Mouse (Mus musculus): ENCODE measurements at regions not wholly inside any gene's neighbourhood (a gene's known extent, or its start where the extent isn't known, plus 50 kb on each side); places are given as distances from the start of the nearest gene placed in this dataset.

- no peak for DNase-seq (ENCODE audit: low spot score)
These were observed 107.7 kb downstream of the Far1 start for GRCm38 (mm10) chr7:113621316-113621715.

GRCm38 (mm10) chr7:113621898-113622510 lies 108.4 kb downstream of the Far1 start:
- no peak for DNase-seq (ENCODE audit: low spot score)

GRCm38 (mm10) chr7:113623296-113623695 lies 109.7 kb downstream of the Far1 start:
- no peak for DNase-seq (ENCODE audit: low spot score)

GRCm38 (mm10) chr7:113623962-113624361 lies 110.3 kb downstream of the Far1 start:
- no peak for DNase-seq (ENCODE audit: low spot score)

GRCm38 (mm10) chr7:113626734-113627133 lies 113.1 kb downstream of the Far1 start:
- no peak for DNase-seq (ENCODE audit: low spot score)

GRCm38 (mm10) chr7:113637011-113637600 lies 123.5 kb downstream of the Far1 start:
- DNase-seq (ENCODE audit: low spot score), result peak; percentile 91

GRCm38 (mm10) chr7:113638098-113638497 lies 124.5 kb downstream of the Far1 start:
- no peak for DNase-seq (ENCODE audit: low spot score)

- DNase-seq (ENCODE audit: low spot score), result peak; percentile 56
These were observed 123.3 kb upstream of the Spon1 start for GRCm38 (mm10) chr7:113642540-113642939.

GRCm38 (mm10) chr7:113650631-113651030 lies 115.2 kb upstream of the Spon1 start:
- DNase-seq (ENCODE audit: low spot score), result no peak

GRCm38 (mm10) chr7:113651696-113652095 lies 114.1 kb upstream of the Spon1 start:
- DNase-seq (ENCODE audit: low spot score), result no peak

- DNase-seq (ENCODE audit: low spot score), result no peak
These were observed 112.7 kb upstream of the Spon1 start for GRCm38 (mm10) chr7:113653130-113653529.

GRCm38 (mm10) chr7:113655336-113655735 lies 110.5 kb upstream of the Spon1 start:
- no peak for DNase-seq (ENCODE audit: low spot score)

- DNase-seq (ENCODE audit: low spot score), result no peak
These were observed 92.8 kb upstream of the Spon1 start for GRCm38 (mm10) chr7:113672779-113673595.

- no peak for DNase-seq (ENCODE audit: low spot score)
These were observed 92.2 kb upstream of the Spon1 start for GRCm38 (mm10) chr7:113673596-113673956.

GRCm38 (mm10) chr7:113682271-113682670 lies 83.5 kb upstream of the Spon1 start:
- DNase-seq (ENCODE audit: low spot score), result no peak

GRCm38 (mm10) chr7:113685349-113685748 lies 80.4 kb upstream of the Spon1 start:
- DNase-seq (ENCODE audit: low spot score), result peak; percentile 32

- DNase-seq (ENCODE audit: low spot score), result no peak
These were observed 79.3 kb upstream of the Spon1 start for GRCm38 (mm10) chr7:113686527-113686926.

- DNase-seq (ENCODE audit: low spot score), result no peak
These were observed 78.2 kb upstream of the Spon1 start for GRCm38 (mm10) chr7:113687566-113687965.

GRCm38 (mm10) chr7:113688231-113688669 lies 77.5 kb upstream of the Spon1 start:
- DNase-seq (ENCODE audit: low spot score), result no peak

GRCm38 (mm10) chr7:113688717-113689116 lies 77.1 kb upstream of the Spon1 start:
- no peak for DNase-seq (ENCODE audit: low spot score)

GRCm38 (mm10) chr7:113689131-113689530 lies 76.7 kb upstream of the Spon1 start:
- DNase-seq (ENCODE audit: low spot score), result no peak

- no peak for DNase-seq (ENCODE audit: low spot score)
These were observed 74.0 kb upstream of the Spon1 start for GRCm38 (mm10) chr7:113691756-113692155.

- no peak for DNase-seq (ENCODE audit: low spot score)
These were observed 72.3 kb upstream of the Spon1 start for GRCm38 (mm10) chr7:113693526-113693925.

Data from MN1 (cell line).